Mouse (Mus musculus) hindbrain, embryonic 15.5 days (tissue): ENCODE measurements around the gene Cd300ld2. TPM values are rescaled to one million over a fixed set of nuclear protein-coding genes. Genes with fewer than 3 reads are reported as not detected.
"Not testable (repeated sequence)": the region's sequence is repeated elsewhere in the genome, so short reads cannot be mapped to it uniquely, and the experiment has no call there.

Experiments used
- ATAC-seq: fragments of 200-750 bp; cut with Nextera tagmentation; 2 replicates; pipeline ENCODE4 v1.8.0; 2017; ENCODE audit warnings: low read depth, moderate number of reproducible peaks, moderate TSS enrichment; ENCODE audit not compliant: low FRiP score
- H3K27ac ChIP-seq: fragments of 300-500 bp; sonication (generic); replicated peaks from 2 replicates; pipeline ENCODE4 v1.5.1; 2015; ENCODE audit warnings: mild to moderate bottlenecking, inconsistent platforms
- H3K27me3 ChIP-seq: fragments of 300-500 bp; sonication (generic); 2 replicates; pipeline ENCODE4 v1.6.1; 2015; ENCODE audit warnings: control low read depth, inconsistent platforms
- H3K36me3 ChIP-seq: fragments of 300-500 bp; sonication (generic); 2 replicates; pipeline ENCODE4 v1.6.1; 2015; ENCODE audit warnings: control low read depth, inconsistent platforms
- H3K4me1 ChIP-seq: fragments of 300-500 bp; sonication (generic); replicated peaks from 2 replicates; pipeline ENCODE4 v1.6.1; 2015; ENCODE audit warnings: control low read depth, inconsistent platforms
- H3K4me2 ChIP-seq: fragments of 300-500 bp; sonication (generic); 2 replicates; pipeline ENCODE4 v1.6.1; 2015; ENCODE audit warnings: moderate library complexity, mild to moderate bottlenecking, inconsistent platforms
- H3K4me3 ChIP-seq: fragments of 300-500 bp; sonication (generic); 2 replicates; pipeline ENCODE4 v1.5.1; 2015; ENCODE audit warnings: mild to moderate bottlenecking, inconsistent platforms
- H3K9ac ChIP-seq: fragments of 300-500 bp; sonication (generic); 2 replicates; pipeline ENCODE4 v1.6.1; 2015; ENCODE audit warnings: inconsistent platforms
- H3K9me3 ChIP-seq: fragments of 300-500 bp; sonication (generic); 2 replicates; pipeline ENCODE4 v1.6.1; 2016; ENCODE audit warnings: control low read depth, inconsistent platforms
- WGBS: fragments of 180-500 bp; shearing (Covaris S2); methylation state at CpG from one replicate; pipeline ENCODE4 v1.1.7; 2015; 5-methylcytosine and 5-hydroxymethylcytosine counted together
- polyA plus RNA-seq: library from polyadenylated mRNA; unstranded; fragments of >200 nt; fragmentation: Nextera tagmentation; extraction: Ambion mirVana; gene quantifications from 2 replicates; pipeline ENCODE4 v1.2.1, GENCODE M21; 2015

Cd300ld2 gene
- polyA plus RNA-seq = not detected in 2 replicates

GRCm38 (mm10) chr11:115016093-115016492, at the start of gene Cd300ld2:
Gene Cd300ld2, minus strand, starts transcription at chr11:115016193.
- ATAC-seq, H3K9me3 ChIP-seq, H3K9ac ChIP-seq, H3K36me3 ChIP-seq, H3K27ac ChIP-seq, H3K4me1 ChIP-seq, H3K4me3 ChIP-seq, H3K27me3 ChIP-seq, H3K4me2 ChIP-seq: not testable (repeated sequence)
- no CpG with 5 or more reads among the region's 7 CpGs for WGBS

GRCm38 (mm10) chr11:115062077-115062476, 46.1 kb upstream of the Cd300ld2 start, which contains the start of gene Cd300e:
Gene Cd300e, minus strand, starts transcription at chr11:115062177.
- H3K27ac ChIP-seq = no peak within 1 kb of the TSS
- no peak for ATAC-seq
- no peak within 1 kb of the TSS for H3K9ac ChIP-seq
- 0 out of 2 replicates have a peak, but pooled peaks cover 4% of the 10 kb centered on the region for H3K27me3 ChIP-seq
- H3K4me2 ChIP-seq = no peak within 1 kb of the TSS
- H3K4me1 ChIP-seq = no peaks in the 10 kb centered on the region
- WGBS = 28% methylated on average over 5 of the region's 5 CpGs
- H3K4me3 ChIP-seq = no peak within 1 kb of the TSS
- no peaks in the 10 kb centered on the region for H3K36me3 ChIP-seq
- H3K9me3 ChIP-seq = no peaks in the 10 kb centered on the region

- Histone ChIP-seq H3K27ac (no peak overlapping the region), H3K36me3 (no peaks in the 10 kb centered on the region), H3K4me2 (no peak overlapping the region), H3K4me1 (no peaks in the 10 kb centered on the region), H3K27me3 (no peaks in the 10 kb centered on the region), H3K4me3 (no peak overlapping the region), H3K9me3 (no peaks in the 10 kb centered on the region), H3K9ac (no peak overlapping the region)
- ATAC-seq = no peak
- 85% methylated on average over 2 of the region's 2 CpGs for WGBS
Measured at GRCm38 (mm10) chr11:115059797-115060196, 43.8 kb upstream of the Cd300ld2 start.

- Histone ChIP-seq H3K4me3 (no peak overlapping the region), H3K9ac (no peak overlapping the region), H3K36me3 (no peaks in the 10 kb centered on the region), H3K27ac (no peak overlapping the region), H3K4me1 (no peaks in the 10 kb centered on the region), H3K4me2 (no peak overlapping the region), H3K27me3 (no peaks in the 10 kb centered on the region), H3K9me3 (no peaks in the 10 kb centered on the region)
- WGBS = 71% methylated on average over 4 of the region's 4 CpGs
- ATAC-seq = no peak
Measured at GRCm38 (mm10) chr11:115058701-115059100, 42.7 kb upstream of the Cd300ld2 start.

- ATAC-seq = no peak
- Histone ChIP-seq H3K4me3 (no peak overlapping the region), H3K36me3 (no peaks in the 10 kb centered on the region), H3K27me3 (no peaks in the 10 kb centered on the region), H3K4me1 (no peaks in the 10 kb centered on the region), H3K4me2 (no peak overlapping the region), H3K9ac (no peak overlapping the region), H3K27ac (no peak overlapping the region), H3K9me3 (no peaks in the 10 kb centered on the region)
Measured at GRCm38 (mm10) chr11:115054537-115054936, 38.5 kb upstream of the Cd300ld2 start.

GRCm38 (mm10) chr11:115052991-115053390, 37.0 kb upstream of the Cd300ld2 start:
- Histone ChIP-seq H3K4me2 (no peak overlapping the region), H3K36me3 (no peaks in the 10 kb centered on the region), H3K9ac (no peak overlapping the region), H3K27me3 (no peaks in the 10 kb centered on the region), H3K4me3 (no peak overlapping the region), H3K9me3 (no peaks in the 10 kb centered on the region), H3K4me1 (no peaks in the 10 kb centered on the region), H3K27ac (no peak overlapping the region)
- ATAC-seq = no peak
- WGBS = 100% methylated on average over 1 of the region's 1 CpGs

- H3K4me3 ChIP-seq = no peak overlapping the region
- ATAC-seq = no peak
- H3K9ac ChIP-seq = no peak overlapping the region
- H3K9me3 ChIP-seq = no peaks in the 10 kb centered on the region
- H3K36me3 ChIP-seq = no peaks in the 10 kb centered on the region
- no peaks in the 10 kb centered on the region for H3K27me3 ChIP-seq
- no peak overlapping the region for H3K27ac ChIP-seq
- 6% methylated on average over 9 of the region's 9 CpGs for WGBS
- no peak overlapping the region for H3K4me2 ChIP-seq
- H3K4me1 ChIP-seq = no peaks in the 10 kb centered on the region
Measured at GRCm38 (mm10) chr11:115052206-115052605, 36.2 kb upstream of the Cd300ld2 start.

GRCm38 (mm10) chr11:115049282-115049895, 33.4 kb upstream of the Cd300ld2 start:
- Histone ChIP-seq H3K27me3 (no peaks in the 10 kb centered on the region), H3K36me3 (no peaks in the 10 kb centered on the region), H3K9ac (no peak overlapping the region), H3K4me3 (no peak overlapping the region), H3K4me2 (no peak overlapping the region), H3K4me1 (no peaks in the 10 kb centered on the region), H3K9me3 (no peaks in the 10 kb centered on the region), H3K27ac (no peak overlapping the region)
- ATAC-seq = no peak
- 40% methylated on average over 3 of the region's 3 CpGs for WGBS

- Histone ChIP-seq H3K27ac (no peak within 1 kb of the TSS), H3K9ac (no peak within 1 kb of the TSS), H3K27me3 (no peaks in the 10 kb centered on the region), H3K4me1 (no peaks in the 10 kb centered on the region), H3K36me3 (no peaks in the 10 kb centered on the region), H3K4me3 (no peak within 1 kb of the TSS), H3K4me2 (no peak within 1 kb of the TSS), H3K9me3 (no peaks in the 10 kb centered on the region)
- no peak for ATAC-seq
- WGBS = 81% methylated on average over 2 of the region's 2 CpGs
Measured at GRCm38 (mm10) chr11:115048259-115048658, 32.3 kb upstream of the Cd300ld2 start, which contains the start of gene Cd300ld3. Gene Cd300ld3, minus strand, starts transcription at chr11:115048409.

- not testable (repeated sequence) for H3K4me1 ChIP-seq, H3K4me3 ChIP-seq, H3K4me2 ChIP-seq, H3K9me3 ChIP-seq, H3K27me3 ChIP-seq, H3K9ac ChIP-seq, H3K36me3 ChIP-seq, ATAC-seq, H3K27ac ChIP-seq
- no CpG with 5 or more reads among the region's 6 CpGs for WGBS
Measured at GRCm38 (mm10) chr11:115037669-115038068, 21.7 kb upstream of the Cd300ld2 start, which contains the start of gene Cd300ld5. Gene Cd300ld5, minus strand, starts transcription at chr11:115037769.

- H3K27ac ChIP-seq, H3K27me3 ChIP-seq, ATAC-seq, H3K4me3 ChIP-seq, H3K9me3 ChIP-seq, H3K4me2 ChIP-seq, H3K36me3 ChIP-seq, H3K4me1 ChIP-seq, H3K9ac ChIP-seq: not testable (repeated sequence)
- WGBS = no CpG with 5 or more reads among the region's 6 CpGs
Measured at GRCm38 (mm10) chr11:115026912-115027311, 10.9 kb upstream of the Cd300ld2 start, which contains the start of gene Cd300ld4. Gene Cd300ld4, minus strand, starts transcription at chr11:115027012.

GRCm38 (mm10) chr11:115004070-115004469, 11.9 kb downstream of the Cd300ld2 start:
- no peaks in the 10 kb centered on the region for H3K4me1 ChIP-seq
- no peak overlapping the region for H3K4me2 ChIP-seq
- 92% methylated on average over 5 of the region's 5 CpGs for WGBS
- H3K9me3 ChIP-seq = no peaks in the 10 kb centered on the region
- H3K27ac ChIP-seq = no peak overlapping the region
- no peak overlapping the region for H3K9ac ChIP-seq
- H3K27me3 ChIP-seq = no peaks in the 10 kb centered on the region
- H3K36me3 ChIP-seq = no peaks in the 10 kb centered on the region
- H3K4me3 ChIP-seq = no peak overlapping the region
- no peak for ATAC-seq
